Mouse (Mus musculus): ENCODE results near the gene Gadd45gip1. TPM values are rescaled to one million over a fixed set of nuclear protein-coding genes. Genes with fewer than 3 reads are reported as not detected.

Gene Gadd45gip1
- polyA plus RNA-seq, 1 experiment from 2014 or later = 38.6 TPM

GRCm38 (mm10) chr8:84884728-84885127 is 53.4 kb downstream of the Gadd45gip1 start:
- Histone ChIP-seq H3K9ac (no peak overlapping the region), H3K27ac (no peak overlapping the region), H3K4me1 (no peaks in the 10 kb centered on the region), H3K9me3 (replicated peaks) (no peaks in the 10 kb centered on the region), H3K4me2 (replicated peaks) (no peak overlapping the region), H3K27me3 (no peaks in the 10 kb centered on the region), H3K4me3 (no peak overlapping the region), H3K36me3 (peaks cover 33% of the 10 kb centered on the region)
- ATAC-seq (ENCODE audit: low FRiP score) = no peak
- 86% methylated on average over 4 of the region's 4 CpGs for WGBS

Small RNA genes within 50 kb of the gene (microRNA-seq; reads per million reads assigned to microRNA genes)
- gene Mir7069 = 1.4 reads per million

Other genes starting within 250 kb of the Gadd45gip1 start
- 62.5 and 64.8 TPM in 2 replicates for gene Ier2, start 168.7 kb upstream of the Gadd45gip1 start, polyA plus RNA-seq (2016; fragmentation: Nextera tagmentation; extraction: Ambion mirVana)
- gene Trmt1, start 145.2 kb upstream of the Gadd45gip1 start, polyA plus RNA-seq (2016; fragmentation: Nextera tagmentation; extraction: Ambion mirVana) = 51.2 and 55.9 TPM in 2 replicates
- 20.9 and 21.3 TPM in 2 replicates for gene Nacc1, start 143.7 kb upstream of the Gadd45gip1 start, polyA plus RNA-seq (2016; fragmentation: Nextera tagmentation; extraction: Ambion mirVana)
- gene Lyl1, start 130.1 kb upstream of the Gadd45gip1 start, polyA plus RNA-seq (2016; fragmentation: Nextera tagmentation; extraction: Ambion mirVana) = 4.6 and 4.9 TPM in 2 replicates
- gene G430095P16Rik, start 108.5 kb upstream of the Gadd45gip1 start, polyA plus RNA-seq (2016; fragmentation: Nextera tagmentation; extraction: Ambion mirVana) = 3.0 and 3.6 TPM in 2 replicates
- 11.6 and 14.2 TPM in 2 replicates for gene Nfix, start 31.2 kb upstream of the Gadd45gip1 start, polyA plus RNA-seq (2016; fragmentation: Nextera tagmentation; extraction: Ambion mirVana)
- 6.6 and 7.1 TPM in 2 replicates for gene Dand5, start 8.7 kb upstream of the Gadd45gip1 start, polyA plus RNA-seq (2016; fragmentation: Nextera tagmentation; extraction: Ambion mirVana)
- gene Rad23a, start 9.1 kb downstream of the Gadd45gip1 start, polyA plus RNA-seq (2016; fragmentation: Nextera tagmentation; extraction: Ambion mirVana) = 88.8 and 101 TPM in 2 replicates
- gene Calr, start 15.4 kb downstream of the Gadd45gip1 start, polyA plus RNA-seq (2016; fragmentation: Nextera tagmentation; extraction: Ambion mirVana) = 792 and 820 TPM in 2 replicates
- 92.2 and 98.9 TPM in 2 replicates for gene Farsa, start 25.5 kb downstream of the Gadd45gip1 start, polyA plus RNA-seq (2016; fragmentation: Nextera tagmentation; extraction: Ambion mirVana)
- gene Syce2, start 40.6 kb downstream of the Gadd45gip1 start, polyA plus RNA-seq (2016; fragmentation: Nextera tagmentation; extraction: Ambion mirVana) = 37.2 TPM in 2 replicates
- 32.8 and 35.0 TPM in 2 replicates for gene Gcdh, start 62.4 kb downstream of the Gadd45gip1 start, polyA plus RNA-seq (2016; fragmentation: Nextera tagmentation; extraction: Ambion mirVana)
- 3.7 and 4.2 TPM in 2 replicates for gene Klf1, start 70.4 kb downstream of the Gadd45gip1 start, polyA plus RNA-seq (2016; fragmentation: Nextera tagmentation; extraction: Ambion mirVana)
- 7.6 and 8.6 TPM in 2 replicates for gene Dnase2a, start 77.0 kb downstream of the Gadd45gip1 start, polyA plus RNA-seq (2016; fragmentation: Nextera tagmentation; extraction: Ambion mirVana)
- gene Mast1, start 105.8 kb downstream of the Gadd45gip1 start, polyA plus RNA-seq (2016; fragmentation: Nextera tagmentation; extraction: Ambion mirVana) = 36.8 and 37.9 TPM in 2 replicates
- gene Rtbdn, start 115.5 kb downstream of the Gadd45gip1 start, polyA plus RNA-seq (2016; fragmentation: Nextera tagmentation; extraction: Ambion mirVana) = 1.5 and 1.6 TPM in 2 replicates
- gene Gm49661, start 137.9 kb downstream of the Gadd45gip1 start, polyA plus RNA-seq (2016; fragmentation: Nextera tagmentation; extraction: Ambion mirVana) = not detected in 2 replicates
- 1,088 and 1,187 TPM in 2 replicates for gene Prdx2, start 138.1 kb downstream of the Gadd45gip1 start, polyA plus RNA-seq (2016; fragmentation: Nextera tagmentation; extraction: Ambion mirVana)
- gene Rnaseh2a, start 138.2 kb downstream of the Gadd45gip1 start, polyA plus RNA-seq (2016; fragmentation: Nextera tagmentation; extraction: Ambion mirVana) = 77.4 and 77.9 TPM in 2 replicates
- 6.0 and 7.5 TPM in 2 replicates for gene Junb, start 147.2 kb downstream of the Gadd45gip1 start, polyA plus RNA-seq (2016; fragmentation: Nextera tagmentation; extraction: Ambion mirVana)
- gene Hook2, start 159.1 kb downstream of the Gadd45gip1 start, polyA plus RNA-seq (2016; fragmentation: Nextera tagmentation; extraction: Ambion mirVana) = 16.3 and 18.7 TPM in 2 replicates
- not detected in 2 replicates for gene Best2, start 183.0 kb downstream of the Gadd45gip1 start, polyA plus RNA-seq (2016; fragmentation: Nextera tagmentation; extraction: Ambion mirVana)
- 127 and 128 TPM in 2 replicates for gene Asna1, start 193.8 kb downstream of the Gadd45gip1 start, polyA plus RNA-seq (2016; fragmentation: Nextera tagmentation; extraction: Ambion mirVana)
- gene Trir, start 195.3 kb downstream of the Gadd45gip1 start, polyA plus RNA-seq (2016; fragmentation: Nextera tagmentation; extraction: Ambion mirVana) = 162 and 174 TPM in 2 replicates
- 41.3 and 41.9 TPM in 2 replicates for gene Tnpo2, start 205.4 kb downstream of the Gadd45gip1 start, polyA plus RNA-seq (2016; fragmentation: Nextera tagmentation; extraction: Ambion mirVana)
- gene Fbxw9, start 228.5 kb downstream of the Gadd45gip1 start, polyA plus RNA-seq (2016; fragmentation: Nextera tagmentation; extraction: Ambion mirVana) = 42.4 and 43.6 TPM in 2 replicates
- 0.85 and 1.2 TPM in 2 replicates for gene Gm5741, start 236.5 kb downstream of the Gadd45gip1 start, polyA plus RNA-seq (2016; fragmentation: Nextera tagmentation; extraction: Ambion mirVana)
- gene Dhps, start 240.2 kb downstream of the Gadd45gip1 start, polyA plus RNA-seq (2016; fragmentation: Nextera tagmentation; extraction: Ambion mirVana) = 69.2 and 76.9 TPM in 2 replicates
- 93.6 and 108 TPM in 2 replicates for gene Wdr83os, start 249.2 kb downstream of the Gadd45gip1 start, polyA plus RNA-seq (2016; fragmentation: Nextera tagmentation; extraction: Ambion mirVana)
- 46.0 and 48.4 TPM in 2 replicates for gene Wdr83, start 249.8 kb downstream of the Gadd45gip1 start, polyA plus RNA-seq (2016; fragmentation: Nextera tagmentation; extraction: Ambion mirVana)